Mouse (Mus musculus) small intestine, adult 2 months (tissue): ENCODE data around the gene Arhgap31. TPM values are rescaled to one million over a fixed set of nuclear protein-coding genes. Genes with fewer than 3 reads are reported as not detected.
A peak's percentile ranks its signal among the peaks of the same experiment; 100 is the strongest.

Experiments used
- H3K27ac ChIP-seq: fragments of 200-500 bp; 2 replicates; pipeline ENCODE4 v1.5.1; 2012; ENCODE audit warnings: low read depth, low read length, control low read depth, inconsistent platforms; ENCODE audit not compliant: insufficient read depth
- H3K27me3 ChIP-seq: fragments of 200-500 bp; 2 replicates; pipeline ENCODE4 v1.6.1; 2012; ENCODE audit warnings: mild to moderate bottlenecking, moderate library complexity, low read length, inconsistent platforms; ENCODE audit not compliant: control insufficient read depth, insufficient read depth
- H3K36me3 ChIP-seq: fragments of 200-500 bp; 2 replicates; pipeline ENCODE4 v1.6.1; 2012; ENCODE audit warnings: mild to moderate bottlenecking, low read length, control low read depth, inconsistent platforms; ENCODE audit not compliant: control insufficient read depth, insufficient read depth
- H3K4me1 ChIP-seq: fragments of 200-500 bp; 2 replicates; pipeline ENCODE4 v1.6.1; 2012; ENCODE audit warnings: low read length, inconsistent platforms, mixed read lengths; ENCODE audit not compliant: control insufficient read depth, insufficient read depth, insufficient read length
- H3K4me3 ChIP-seq: fragments of 200-500 bp; 2 replicates; pipeline ENCODE4 v1.5.1; 2012; ENCODE audit warnings: low read depth, mild to moderate bottlenecking, control low read depth, inconsistent platforms, low read length, moderate library complexity
- CTCF ChIP-seq: fragments of 200-500 bp; IDR thresholded peaks from 2 replicates; pipeline ENCODE4 v1.5.1; 2012; ENCODE audit warnings: low read depth, mild to moderate bottlenecking, control low read depth, inconsistent platforms, low read length, moderate library complexity, mixed read lengths; ENCODE audit not compliant: insufficient replicate concordance, insufficient read length; ENCODE audit errors: extremely low read depth
- POLR2A ChIP-seq: fragments of 200-500 bp; IDR thresholded peaks from 2 replicates; pipeline ENCODE4 v1.6.1; 2012; ENCODE audit warnings: low read depth, mild to moderate bottlenecking, control low read depth, inconsistent platforms, low read length, moderate library complexity
- WGBS: fragments of 180-500 bp; shearing (Covaris S2); methylation state at CpG from one replicate; pipeline ENCODE4 v1.1.7; 2018; 5-methylcytosine and 5-hydroxymethylcytosine counted together
- polyA plus RNA-seq: library from polyadenylated mRNA; depleted of rRNA; stranded (reverse); fragments of >200 nt; gene quantifications from 2 replicates; pipeline ENCODE4 v1.2.3, GENCODE M21; 2012

Arhgap31 gene
- polyA plus RNA-seq, 1 experiment: 4.0 TPM

DNA sequence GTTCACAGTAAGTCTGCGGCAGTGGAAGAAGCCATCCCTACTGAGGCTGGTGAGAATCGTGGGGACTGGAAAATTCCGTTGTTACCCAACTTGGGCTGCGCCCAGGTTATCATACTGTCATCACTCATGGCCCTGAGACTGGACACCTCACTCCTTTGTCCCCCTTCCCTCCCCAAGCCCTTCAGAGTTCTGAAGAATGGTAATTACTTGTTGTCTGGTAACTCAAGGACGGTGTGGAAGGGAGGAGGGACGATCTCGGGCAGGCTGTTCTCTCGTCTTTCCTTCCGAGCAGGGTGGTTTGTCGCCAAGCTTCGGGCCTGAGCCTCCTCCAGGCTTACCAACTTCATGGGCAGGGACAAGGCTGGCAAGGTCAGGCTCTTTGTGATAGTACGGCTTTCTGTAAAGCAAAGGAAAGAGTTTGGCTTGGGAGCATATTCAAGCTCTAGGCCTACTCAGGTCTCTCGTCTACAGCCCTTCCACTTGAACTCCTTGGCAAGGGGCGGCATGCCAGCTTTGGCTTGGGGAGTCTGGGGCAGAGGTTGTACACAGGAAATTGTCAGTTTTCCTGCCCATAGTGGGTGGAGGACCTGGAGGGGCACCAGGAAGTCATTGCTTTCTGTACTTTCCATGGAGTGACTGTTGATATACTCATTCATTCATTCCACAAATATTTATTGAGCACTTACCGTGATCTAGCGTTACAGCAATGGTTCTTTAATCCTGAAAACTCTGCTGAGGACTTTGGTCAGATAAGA, 92.2 kb downstream of the Arhgap31 start:
- H3K27ac ChIP-seq: no peak overlapping the region
- H3K4me3 ChIP-seq: no peak overlapping the region
- no peaks in the 10 kb centered on the region for H3K4me1 ChIP-seq
- no peaks in the 10 kb centered on the region for H3K27me3 ChIP-seq
- 89% methylated on average over 16 of the region's 16 CpGs for WGBS
- TF ChIP-seq POLR2A (no peak), CTCF (no peak)
- peaks cover 4% of the 10 kb centered on the region for H3K36me3 ChIP-seq

DNA sequence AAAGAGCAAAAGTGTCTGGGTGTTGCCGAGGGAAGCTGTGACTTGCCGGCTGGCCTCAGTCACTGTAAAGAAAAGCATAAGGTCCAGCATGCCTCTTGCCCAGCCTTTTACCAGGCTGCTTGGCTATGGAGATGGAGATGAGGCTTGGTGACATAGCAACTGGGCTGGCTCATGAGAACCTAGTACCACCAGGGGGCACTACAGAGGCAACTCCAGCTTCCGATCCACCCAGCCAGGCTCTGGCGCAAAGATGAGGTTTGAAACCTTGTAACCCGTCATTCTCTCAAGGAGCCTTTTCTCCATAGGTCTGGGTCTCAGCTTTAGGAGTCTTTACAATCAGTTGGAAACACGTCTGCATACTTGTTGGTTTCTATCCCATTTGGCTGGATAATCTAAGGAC, 94.0 kb downstream of the Arhgap31 start:
- peaks cover 4% of the 10 kb centered on the region for H3K36me3 ChIP-seq
- TF ChIP-seq CTCF (peak; percentile 83; the same call in 1 of the 2 replicates), POLR2A (no peak)
- 30% methylated on average over 6 of the region's 6 CpGs for WGBS
- no peak overlapping the region for H3K27ac ChIP-seq
- no peak overlapping the region for H3K4me3 ChIP-seq
- no peaks in the 10 kb centered on the region for H3K4me1 ChIP-seq
- no peaks in the 10 kb centered on the region for H3K27me3 ChIP-seq

DNA sequence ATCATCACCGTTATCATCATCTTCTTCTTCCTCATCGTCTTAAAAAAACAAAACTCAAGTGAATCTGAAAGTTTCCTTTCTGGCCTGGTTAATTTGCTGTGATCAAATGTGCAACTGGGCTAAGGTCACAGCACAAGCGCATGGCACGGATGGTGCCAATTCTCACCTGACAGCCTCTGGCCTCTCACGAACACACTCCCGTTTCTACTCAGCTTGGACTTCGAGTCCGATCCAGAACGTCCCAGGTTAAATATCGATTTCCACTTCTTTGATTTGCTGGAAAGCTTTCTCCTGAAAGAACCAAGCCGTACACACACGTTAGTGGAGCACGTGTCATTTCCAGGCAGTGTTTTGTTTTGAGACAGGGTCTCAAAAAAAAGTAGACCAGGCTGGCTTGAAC, 95.1 kb downstream of the Arhgap31 start:
- no peak for TF ChIP-seq CTCF
- TF ChIP-seq POLR2A: no peak
- Histone ChIP-seq H3K36me3 (peaks cover 2% of the 10 kb centered on the region), H3K27me3 (no peaks in the 10 kb centered on the region), H3K4me1 (no peaks in the 10 kb centered on the region), H3K4me3 (no peak overlapping the region), H3K27ac (no peak overlapping the region)
- WGBS: 91% methylated on average over 13 of the region's 13 CpGs

DNA sequence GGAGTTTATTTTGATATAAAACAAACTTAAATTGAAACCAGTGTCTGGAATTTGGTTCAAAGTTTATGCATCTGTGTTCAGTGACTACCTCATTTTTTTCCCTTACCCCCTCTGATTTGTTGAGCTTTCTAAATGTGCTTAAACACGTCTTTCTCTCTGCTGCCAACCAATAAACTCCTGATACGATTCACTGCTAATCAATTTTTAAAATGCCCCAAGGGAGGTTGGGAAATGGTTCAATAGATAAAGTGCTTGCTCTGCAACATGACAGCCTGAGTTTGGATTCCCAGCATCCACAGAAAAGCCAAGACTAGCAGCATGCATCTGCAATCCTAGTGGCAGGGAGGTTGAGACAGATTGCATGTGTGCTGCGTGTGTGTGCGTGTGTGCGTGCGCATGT, 99.4 kb downstream of the Arhgap31 start:
- Histone ChIP-seq H3K27ac (no peak overlapping the region), H3K4me3 (no peak overlapping the region), H3K36me3 (peaks cover 7% of the 10 kb centered on the region), H3K4me1 (no peaks in the 10 kb centered on the region), H3K27me3 (no peaks in the 10 kb centered on the region)
- no peak for TF ChIP-seq CTCF
- no peak for TF ChIP-seq POLR2A
- WGBS: 91% methylated on average over 6 of the region's 6 CpGs

DNA sequence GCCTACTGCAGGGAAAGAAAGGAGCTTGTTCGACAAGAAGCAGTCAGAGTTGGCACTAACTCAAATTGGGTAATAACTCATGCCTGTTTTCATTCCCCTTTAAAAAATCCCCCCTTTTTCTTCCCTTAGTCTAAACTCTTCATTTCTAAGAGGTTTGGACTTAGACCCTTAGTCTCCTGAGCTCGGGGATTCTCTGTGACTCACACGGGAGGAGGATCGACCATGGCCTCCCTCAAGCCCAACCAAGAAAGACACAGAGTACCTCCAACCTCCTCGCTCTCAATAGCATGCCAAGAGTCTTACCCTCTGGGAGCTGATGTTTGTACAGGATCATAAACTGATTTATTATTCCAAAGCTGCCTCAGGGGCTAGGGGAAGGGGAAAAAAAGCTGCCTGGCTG, 100.4 kb downstream of the Arhgap31 start:
- no peak overlapping the region for H3K4me3 ChIP-seq
- no peaks in the 10 kb centered on the region for H3K4me1 ChIP-seq
- WGBS: 34% methylated on average over 5 of the region's 5 CpGs
- no peaks in the 10 kb centered on the region for H3K27me3 ChIP-seq
- no peak overlapping the region for H3K27ac ChIP-seq
- peaks cover 7% of the 10 kb centered on the region for H3K36me3 ChIP-seq
- no peak for TF ChIP-seq CTCF
- no peak for TF ChIP-seq POLR2A

DNA sequence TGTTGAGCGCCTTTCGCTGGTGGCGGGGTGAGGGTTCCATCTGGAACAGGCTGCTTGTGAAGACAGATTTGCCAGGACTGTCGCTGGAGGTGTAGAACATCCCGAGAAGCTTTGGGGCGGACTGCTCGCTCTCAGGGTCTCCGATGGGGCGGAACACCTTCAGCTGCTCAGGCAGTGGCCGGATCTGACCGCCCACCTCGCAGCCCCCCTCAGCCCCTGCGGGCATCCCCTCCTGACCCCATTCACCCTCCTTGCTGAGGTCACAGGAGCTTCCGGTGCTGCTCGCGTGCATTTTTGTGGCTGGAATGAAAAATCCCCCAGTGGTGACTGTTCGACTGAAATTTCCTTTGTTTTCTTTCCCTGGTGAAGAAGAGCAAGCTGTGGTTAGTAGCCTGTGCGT, 104.0 kb downstream of the Arhgap31 start:
- WGBS: 83% methylated on average over 18 of the region's 18 CpGs
- TF ChIP-seq POLR2A (no peak), CTCF (no peak)
- peaks cover 6% of the 10 kb centered on the region for H3K36me3 ChIP-seq
- no peaks in the 10 kb centered on the region for H3K27me3 ChIP-seq
- no peak overlapping the region for H3K4me3 ChIP-seq
- no peaks in the 10 kb centered on the region for H3K4me1 ChIP-seq
- no peak overlapping the region for H3K27ac ChIP-seq

DNA sequence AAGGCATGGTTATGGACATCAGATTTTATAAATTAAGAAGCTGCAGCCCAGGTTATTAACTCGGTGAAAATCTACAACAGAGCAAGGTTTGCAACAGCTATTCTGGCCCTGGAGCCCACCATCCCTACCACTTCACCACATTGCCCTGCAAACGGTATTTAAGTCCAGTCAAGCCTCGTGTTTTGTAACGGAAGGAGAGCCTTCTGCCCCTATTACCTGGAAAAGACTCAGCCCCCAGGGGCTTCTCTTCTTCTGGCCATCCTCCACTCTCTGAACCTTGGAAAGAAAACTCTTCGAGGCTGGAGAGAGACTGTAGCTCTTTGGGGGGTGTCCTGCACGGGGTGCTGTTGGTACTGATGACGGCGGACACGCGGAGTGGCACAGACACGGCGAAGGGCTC, 104.4 kb downstream of the Arhgap31 start:
- WGBS: 83% methylated on average over 12 of the region's 12 CpGs
- no peaks in the 10 kb centered on the region for H3K27me3 ChIP-seq

More for the DNA sequence above, 104.4 kb downstream of the Arhgap31 start:
- TF ChIP-seq POLR2A: no peak
- no peak for TF ChIP-seq CTCF
- no peak overlapping the region for H3K4me3 ChIP-seq
- no peak overlapping the region for H3K27ac ChIP-seq
- no peaks in the 10 kb centered on the region for H3K4me1 ChIP-seq
- peaks cover 6% of the 10 kb centered on the region for H3K36me3 ChIP-seq
